Comparison of ENCODE assay signal across 24 mouse cellular contexts in the genomic region with DNA sequence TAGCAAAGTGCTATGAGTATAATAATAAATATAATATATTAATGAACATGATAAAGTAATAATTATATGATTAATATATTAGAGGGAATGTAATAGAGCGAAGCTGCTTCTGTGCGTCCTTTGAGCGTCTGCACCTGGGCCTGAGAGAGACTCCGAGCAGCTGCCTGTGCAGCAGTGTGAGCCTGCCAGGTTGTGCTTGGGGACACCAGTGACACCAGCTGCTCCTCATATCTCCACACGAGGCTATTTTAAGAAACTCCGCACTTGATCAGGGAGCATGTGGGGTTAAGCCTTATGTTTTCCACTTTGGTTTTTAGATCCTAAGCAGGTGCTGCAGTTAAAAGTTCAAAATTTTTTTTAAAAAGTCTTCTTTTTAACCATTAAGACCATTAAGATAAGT. TPM values are rescaled to one million over a fixed set of nuclear protein-coding genes. Genes with fewer than 3 reads are reported as not detected.
DNase-seq lines count a peak whose midpoint lies in the region; ATAC-seq lines count a peak whose summit lies in the region.
"Had no signal": no experiment of that assay in that cellular context is flagged by ENCODE, and none has a peak within 500 bp of the region (broad histone marks: within the 10 kb centered on the region; RNA-seq: fewer than 3 reads in every experiment).

No protein-coding gene starts in this region.

- DNase-seq in gastrocnemius, adult 18-20 months (ENCODE audit: low spot score): peak; percentile 65
- no peak for DNase-seq in gastrocnemius, postnatal 4 days (ENCODE audit: low spot score in 2 of 2)
- DNase-seq in brain, adult 2 months (ENCODE audit: low read depth, low spot score): peak; percentile 12
- peak; percentile 54 to 62 for DNase-seq in heart, postnatal 10 days
- DNase-seq in frontal cortex, postnatal 25 days (ENCODE audit: low spot score in 2 of 2): no peak
- DNase-seq in layer of hippocampus, adult 9-10 months (ENCODE audit: low spot score): no peak
- DNase-seq: adrenal gland, adult 8-10 months; cerebellum, adult 11 months; cerebellum, postnatal 10 days; liver, postnatal 0 days; right cerebral cortex, postnatal 25 days; thymus, adult 18-20 months had no signal

- no peaks in the 10 kb centered on the region for H3K27me3 ChIP-seq in heart, embryonic 11.5 days (ENCODE audit: control insufficient read depth, insufficient read depth, low read length)
- H3K27me3 ChIP-seq: embryonic facial prominence, embryonic 13.5 days; forebrain, embryonic 15.5 days; limb, embryonic 15.5 days; megakaryocyte, embryonic 14.5 days; midbrain, embryonic 15.5 days; neural tube, embryonic 15.5 days; Patski; stomach, embryonic 15.5 days had no signal

- peaks cover 24% of the 10 kb centered on the region for H3K4me1 ChIP-seq in heart, embryonic 11.5 days (ENCODE audit: control insufficient read depth, insufficient read depth, low read length)
- H3K4me1 ChIP-seq: forebrain, embryonic 15.5 days; midbrain, embryonic 15.5 days; neural tube, embryonic 15.5 days had no signal

- intact Hi-C loops in heart, postnatal 10 days (cut with DNase I): no loop called here

- no peaks in the 10 kb centered on the region for H3K36me3 ChIP-seq in heart, embryonic 11.5 days (ENCODE audit: control insufficient read depth, insufficient read depth, low read length)
- H3K36me3 ChIP-seq: embryonic facial prominence, embryonic 13.5 days; forebrain, embryonic 15.5 days; limb, embryonic 15.5 days; midbrain, embryonic 15.5 days; neural tube, embryonic 15.5 days; stomach, embryonic 15.5 days had no signal

- H3K27ac ChIP-seq in heart, embryonic 11.5 days (ENCODE audit: low read depth, low read length): peak overlapping the region; percentile 57; the same call in 1 of the 2 replicates
- H3K27ac ChIP-seq: embryonic facial prominence, embryonic 13.5 days; forebrain, embryonic 15.5 days; limb, embryonic 15.5 days; midbrain, embryonic 15.5 days; neural tube, embryonic 15.5 days; stomach, embryonic 15.5 days had no signal

- no peak for ATAC-seq in heart, embryonic 11.5 days (replicated peaks; ENCODE audit: insufficient number of reproducible peaks, low FRiP score, low TSS enrichment)
- ATAC-seq: CD4-positive, CD25-positive, alpha-beta regulatory T cell, adult 4 months; forebrain, embryonic 15.5 days; hindbrain, embryonic 16.5 days; intestine, embryonic 16.5 days; liver, postnatal 0 days; midbrain, embryonic 15.5 days; Patski had no signal

- no peaks in the 10 kb centered on the region for H3K9me3 ChIP-seq in heart, embryonic 11.5 days (replicated peaks; ENCODE audit: control insufficient read depth, low read length)
- H3K9me3 ChIP-seq: embryonic facial prominence, embryonic 13.5 days; forebrain, embryonic 15.5 days; limb, embryonic 15.5 days; megakaryocyte, embryonic 14.5 days; midbrain, embryonic 15.5 days; neural tube, embryonic 15.5 days; stomach, embryonic 15.5 days had no signal

- H3K4me2 ChIP-seq in heart, embryonic 11.5 days: 0 out of 2 replicates have a peak overlapping the region, but pooled peaks have one; percentile 8
- H3K4me2 ChIP-seq: embryonic facial prominence, embryonic 13.5 days; forebrain, embryonic 15.5 days; limb, embryonic 15.5 days; midbrain, embryonic 15.5 days; neural tube, embryonic 15.5 days; stomach, embryonic 15.5 days had no signal

- H3K4me3 ChIP-seq in heart, embryonic 11.5 days (ENCODE audit: low read depth, low read length): no peak overlapping the region
- H3K4me3 ChIP-seq: embryonic facial prominence, embryonic 13.5 days; forebrain, embryonic 15.5 days; limb, embryonic 15.5 days; megakaryocyte, embryonic 14.5 days; midbrain, embryonic 15.5 days; neural tube, embryonic 15.5 days; stomach, embryonic 15.5 days had no signal

- H3K9ac ChIP-seq in heart, embryonic 11.5 days (ENCODE audit: low read depth, low read length): no peak overlapping the region
- H3K9ac ChIP-seq: embryonic facial prominence, embryonic 13.5 days; forebrain, embryonic 15.5 days; limb, embryonic 15.5 days; liver, postnatal 0 days; midbrain, embryonic 15.5 days; neural tube, embryonic 15.5 days; stomach, embryonic 15.5 days had no signal

- WGBS in heart, embryonic 11.5 days (ENCODE audit: insufficient replicate concordance): 56% methylated on average over 6 of the region's 6 CpGs

RNA-seq across cellular contexts. Expression of a gene that starts 4.1 kb away (rescaled TPM):
- 10 to 100 TPM; 44.0 to 60.2 TPM for total RNA-seq in gastrocnemius, adult 18-20 months (2021)
- total RNA-seq in gastrocnemius, postnatal 4 days (2021): 10 to 100 TPM; 55.5 to 76.5 TPM
- 26.0 and 26.8 TPM in 2 replicates for polyA plus RNA-seq in heart, embryonic 11.5 days (2014; fragmentation: Nextera tagmentation; extraction: Ambion mirVana)
- total RNA-seq in heart, postnatal 10 days (2021): 10 to 100 TPM; 51.6 to 56.2 TPM

Comparison
In these comparisons a context has a peak if more than half of its experiments do, and no peak if none do; other contexts are left out.
1. DNase-seq: peak in gastrocnemius, adult 18-20 months (single experiment), brain, adult 2 months (single experiment) and heart, postnatal 10 days (2 of 2); none in gastrocnemius, postnatal 4 days (0 of 2), frontal cortex, postnatal 25 days (0 of 2) and layer of hippocampus, adult 9-10 months (single experiment).